ENCODE assay signal across 15 mouse cellular contexts in genomic region chr6:94405371-94406076, GRCm38 (mm10).
DNase-seq lines count a peak whose midpoint lies in the region.
"Had no signal": no experiment of that assay in that cellular context is flagged by ENCODE, and none has a peak within 500 bp of the region (broad histone marks: within the 10 kb centered on the region; RNA-seq: fewer than 3 reads in every experiment).

No protein-coding gene starts in this region.

- intact Hi-C loops in gastrocnemius, postnatal 36 days (cut with DNase I) = no loop called here

- peak; percentile 58 to 78 for DNase-seq in frontal cortex, adult 2 months (ENCODE audit: extremely low spot score in 1 of 2, low spot score in 1 of 2)
- no peak for DNase-seq in frontal cortex, postnatal 10 days (ENCODE audit: low spot score in 2 of 2)
- peak; percentile 77 for DNase-seq in 3134 (ENCODE audit: extremely low read depth, insufficient read length, low spot score)
- DNase-seq in adrenal gland, adult 2 months = peak; percentile 56
- DNase-seq in frontal cortex, postnatal 36 days (ENCODE audit: low spot score in 2 of 2) = peak; percentile 58 to 60
- no peak for DNase-seq in lung, postnatal 10 days
- no peak for DNase-seq in gastrocnemius, postnatal 25 days
- no peak for DNase-seq in gastrocnemius, postnatal 36 days
- DNase-seq: B cell, adult 2 months; cerebellum, postnatal 25 days; kidney, adult 11 months; kidney, postnatal 25 days; liver, embryonic 13.5 days; lung, postnatal 36 days; thymus, postnatal 4 days had no signal

Comparison
In these comparisons a context has a peak if more than half of its experiments do, and no peak if none do; other contexts are left out.
1. DNase-seq: peak in frontal cortex, adult 2 months (2 of 2), 3134 (single experiment), adrenal gland, adult 2 months (single experiment) and frontal cortex, postnatal 36 days (2 of 2); none in frontal cortex, postnatal 10 days (0 of 2), lung, postnatal 10 days (single experiment), gastrocnemius, postnatal 25 days (single experiment) and gastrocnemius, postnatal 36 days (0 of 2).